21 mouse cellular contexts compared by ENCODE assay signal in genomic region chr6:57742749-57743148, GRCm38 (mm10). TPM values are rescaled to one million over a fixed set of nuclear protein-coding genes. Genes with fewer than 3 reads are reported as not detected.
DNase-seq lines count a peak whose midpoint lies in the region; ATAC-seq and TF ChIP-seq lines count a peak whose summit lies in the region.
"Had no signal": no experiment of that assay in that cellular context is flagged by ENCODE, and none has a peak within 500 bp of the region (broad histone marks: within the 10 kb centered on the region; RNA-seq: fewer than 3 reads in every experiment).

No protein-coding gene starts in this region.

- H3K4me1 ChIP-seq in liver, embryonic 12.5 days = peaks cover 54% of the 10 kb centered on the region
- H3K4me1 ChIP-seq in liver, embryonic 11.5 days (replicated peaks; ENCODE audit: control insufficient read depth, insufficient read depth, low read length) = peaks cover 26% of the 10 kb centered on the region
- H3K4me1 ChIP-seq in liver, embryonic 14.5 days (replicated peaks; ENCODE audit: control insufficient read depth in 2 of 2, insufficient read depth in 2 of 2, low read length in 1 of 2) = peaks cover 44 to 51% of the 10 kb centered on the region in 2 experiments
- H3K4me1 ChIP-seq in liver, postnatal 0 days (ENCODE audit: insufficient read depth) = peaks cover 27% of the 10 kb centered on the region
- H3K4me1 ChIP-seq in liver, embryonic 16.5 days (ENCODE audit: control insufficient read depth, low read depth, low read length) = peaks cover 36% of the 10 kb centered on the region
- H3K4me1 ChIP-seq: embryonic facial prominence, embryonic 13.5 days; embryonic facial prominence, embryonic 15.5 days; forebrain, embryonic 10.5 days; forebrain, embryonic 12.5 days had no signal

- ATAC-seq in liver, embryonic 12.5 days = no peak
- no peak for ATAC-seq in liver, embryonic 11.5 days (replicated peaks; ENCODE audit: low FRiP score)
- no peak for ATAC-seq in liver, embryonic 14.5 days (ENCODE audit: insufficient read depth)
- ATAC-seq in liver, postnatal 0 days = no peak
- ATAC-seq in liver, embryonic 16.5 days (ENCODE audit: low read depth) = no peak
- ATAC-seq: forebrain, embryonic 14.5 days had no signal

- no peak overlapping the region for H3K4me3 ChIP-seq in liver, embryonic 12.5 days
- no peak overlapping the region for H3K4me3 ChIP-seq in liver, embryonic 11.5 days (ENCODE audit: low read depth, low read length)
- no peak overlapping the region for H3K4me3 ChIP-seq in liver, embryonic 14.5 days (ENCODE audit: insufficient read depth in 1 of 2, low read depth in 2 of 2, low read length in 2 of 2)
- H3K4me3 ChIP-seq in liver, postnatal 0 days (ENCODE audit: low read depth, low read length) = no peak overlapping the region
- no peak overlapping the region for H3K4me3 ChIP-seq in liver, embryonic 16.5 days (ENCODE audit: low read depth, low read length)
- H3K4me3 ChIP-seq: embryonic facial prominence, embryonic 13.5 days; embryonic facial prominence, embryonic 15.5 days; erythroblast, embryonic 14.5 days; forebrain, embryonic 10.5 days; forebrain, embryonic 12.5 days had no signal

- no peaks in the 10 kb centered on the region for H3K27me3 ChIP-seq in liver, embryonic 12.5 days (replicated peaks)
- no peaks in the 10 kb centered on the region for H3K27me3 ChIP-seq in liver, embryonic 11.5 days (replicated peaks; ENCODE audit: control insufficient read depth, insufficient read depth, low read length)
- no peaks in the 10 kb centered on the region for H3K27me3 ChIP-seq in liver, embryonic 14.5 days (ENCODE audit: control insufficient read depth, insufficient read depth, low read length)
- no peaks in the 10 kb centered on the region for H3K27me3 ChIP-seq in liver, postnatal 0 days (ENCODE audit: insufficient read depth, low read length)
- no peaks in the 10 kb centered on the region for H3K27me3 ChIP-seq in liver, embryonic 16.5 days (ENCODE audit: control insufficient read depth, insufficient read depth, low read depth, low read length)
- H3K27me3 ChIP-seq: embryonic facial prominence, embryonic 13.5 days; embryonic facial prominence, embryonic 15.5 days; forebrain, embryonic 12.5 days; Patski had no signal

- H3K4me2 ChIP-seq in liver, embryonic 12.5 days = no peak overlapping the region
- no peak overlapping the region for H3K4me2 ChIP-seq in liver, embryonic 11.5 days
- H3K4me2 ChIP-seq in liver, embryonic 14.5 days (ENCODE audit: low read depth) = no peak overlapping the region
- H3K4me2 ChIP-seq in liver, postnatal 0 days (ENCODE audit: low read depth, low read length) = no peak overlapping the region
- no peak overlapping the region for H3K4me2 ChIP-seq in liver, embryonic 16.5 days (ENCODE audit: low read depth, low read length)
- H3K4me2 ChIP-seq: embryonic facial prominence, embryonic 13.5 days; embryonic facial prominence, embryonic 15.5 days; forebrain, embryonic 12.5 days had no signal

- no peak for TF ChIP-seq CTCF in liver, embryonic 14.5 days (IDR thresholded peaks at IDR 0.05; ENCODE audit: low read depth)
- no peak for TF ChIP-seq CTCF in liver, postnatal 0 days (IDR thresholded peaks at IDR 0.05; ENCODE audit: low read depth)

- H3K9ac ChIP-seq in liver, embryonic 12.5 days = no peak overlapping the region
- no peak overlapping the region for H3K9ac ChIP-seq in liver, embryonic 11.5 days (ENCODE audit: low read depth, low read length)
- no peak overlapping the region for H3K9ac ChIP-seq in liver, embryonic 14.5 days (replicated peaks)
- H3K9ac ChIP-seq in liver, postnatal 0 days (replicated peaks) = no peak overlapping the region
- no peak overlapping the region for H3K9ac ChIP-seq in liver, embryonic 16.5 days (ENCODE audit: low read depth, low read length)
- H3K9ac ChIP-seq: embryonic facial prominence, embryonic 13.5 days; embryonic facial prominence, embryonic 15.5 days; forebrain, embryonic 12.5 days had no signal

- DNase-seq in liver, embryonic 11.5 days (ENCODE audit: low spot score) = no peak
- no peak for DNase-seq in liver, embryonic 14.5 days (ENCODE audit: low read depth in 3 of 3, low spot score in 3 of 3)
- DNase-seq in liver, postnatal 0 days = no peak
- peak; percentile 63 for DNase-seq in 416B (ENCODE audit: low read depth)
- no peak for DNase-seq in left cerebral cortex, postnatal 25 days (ENCODE audit: low spot score in 2 of 2)
- no peak for DNase-seq in MN1 (ENCODE audit: low spot score)
- DNase-seq: cerebellum, adult 11 months; cerebellum, adult 18-20 months; cerebellum, adult 8-10 months; cerebellum, adult 9-11 months; cerebellum, postnatal 36 days; embryo, embryonic 11 days had no signal

- WGBS in liver, embryonic 12.5 days (ENCODE audit: insufficient replicate concordance) = 81% methylated on average over 1 of the region's 1 CpGs
- WGBS in liver, embryonic 11.5 days = 85% methylated on average over 1 of the region's 1 CpGs
- 68% methylated on average over 1 of the region's 1 CpGs for WGBS in liver, embryonic 14.5 days (ENCODE audit: insufficient replicate concordance)
- WGBS in liver, postnatal 0 days (ENCODE audit: insufficient replicate concordance) = 91% methylated on average over 1 of the region's 1 CpGs
- WGBS in liver, embryonic 16.5 days (ENCODE audit: insufficient replicate concordance) = 89% methylated on average over 1 of the region's 1 CpGs

- H3K36me3 ChIP-seq in liver, embryonic 12.5 days = peaks cover 4% of the 10 kb centered on the region
- no peaks in the 10 kb centered on the region for H3K36me3 ChIP-seq in liver, embryonic 11.5 days (ENCODE audit: control insufficient read depth, insufficient read depth, low read length)
- H3K36me3 ChIP-seq in liver, embryonic 14.5 days (replicated peaks; ENCODE audit: control insufficient read depth, insufficient read depth, low read depth) = no peaks in the 10 kb centered on the region
- H3K36me3 ChIP-seq in liver, postnatal 0 days (replicated peaks; ENCODE audit: insufficient read depth, low read length) = no peaks in the 10 kb centered on the region
- H3K36me3 ChIP-seq in liver, embryonic 16.5 days (ENCODE audit: control insufficient read depth, insufficient read depth) = no peaks in the 10 kb centered on the region
- H3K36me3 ChIP-seq: embryonic facial prominence, embryonic 15.5 days had no signal

- TF ChIP-seq EP300 in liver, embryonic 14.5 days (IDR thresholded peaks at IDR 0.05; ENCODE audit: low read depth) = no peak
- TF ChIP-seq EP300 in liver, postnatal 0 days (IDR thresholded peaks at IDR 0.05; ENCODE audit: low read depth) = no peak

- H3K27ac ChIP-seq in liver, embryonic 12.5 days = peak overlapping the region; percentile 98; the same call in 1 of the 2 replicates
- no peak overlapping the region for H3K27ac ChIP-seq in liver, embryonic 11.5 days (ENCODE audit: low read depth, low read length)
- H3K27ac ChIP-seq in liver, embryonic 14.5 days = peak overlapping the region; percentile 19; the same call in 1 of the 2 replicates
- H3K27ac ChIP-seq in liver, postnatal 0 days (ENCODE audit: low read depth) = no peak overlapping the region
- H3K27ac ChIP-seq in liver, embryonic 16.5 days (ENCODE audit: low read length) = peak overlapping the region; percentile 2; the same call in 1 of the 2 replicates
- H3K27ac ChIP-seq: embryonic facial prominence, embryonic 13.5 days; embryonic facial prominence, embryonic 15.5 days; forebrain, embryonic 10.5 days; forebrain, embryonic 12.5 days had no signal

- intact Hi-C loops in left cerebral cortex, postnatal 25 days (cut with DNase I) = loop anchor here (1.0 kb wide), 1 partner anchor 117 kb away; no protein-coding TSS in a partner anchor

- H3K9me3 ChIP-seq in liver, embryonic 12.5 days (replicated peaks) = no peaks in the 10 kb centered on the region
- no peaks in the 10 kb centered on the region for H3K9me3 ChIP-seq in liver, embryonic 11.5 days (ENCODE audit: control insufficient read depth, low read length)
- no peaks in the 10 kb centered on the region for H3K9me3 ChIP-seq in liver, embryonic 14.5 days (ENCODE audit: control insufficient read depth, low read length)
- H3K9me3 ChIP-seq in liver, postnatal 0 days (ENCODE audit: low read length) = no peaks in the 10 kb centered on the region
- no peaks in the 10 kb centered on the region for H3K9me3 ChIP-seq in liver, embryonic 16.5 days (replicated peaks; ENCODE audit: control insufficient read depth, low read length)
- H3K9me3 ChIP-seq: embryonic facial prominence, embryonic 13.5 days; embryonic facial prominence, embryonic 15.5 days; forebrain, embryonic 10.5 days; forebrain, embryonic 12.5 days had no signal

RNA-seq across cellular contexts. Expression of gene Lancl2, which starts 40.4 kb away (rescaled TPM):
- polyA plus RNA-seq in liver, embryonic 12.5 days (2016; fragmentation: Nextera tagmentation; extraction: Ambion mirVana) = 17.1 and 18.7 TPM in 2 replicates
- 21.5 and 25.9 TPM in 2 replicates for polyA plus RNA-seq in liver, embryonic 11.5 days (2014; fragmentation: Nextera tagmentation; extraction: Ambion mirVana)
- 4.9 and 7.1 TPM in 2 replicates for polyA plus RNA-seq in liver, embryonic 14.5 days (2012; rRNA removed)
- polyA plus RNA-seq in liver, embryonic 14.5 days (2014; fragmentation: Nextera tagmentation; extraction: Ambion mirVana) = 13.5 and 14.6 TPM in 2 replicates
- 6.4 and 8.0 TPM in 2 replicates for polyA plus RNA-seq in liver, postnatal 0 days (2015; fragmentation: Nextera tagmentation; extraction: Ambion mirVana)
- 11.7 and 12.6 TPM in 2 replicates for polyA plus RNA-seq in liver, embryonic 16.5 days (2015; fragmentation: Nextera tagmentation; extraction: Ambion mirVana)
- total RNA-seq in left cerebral cortex, postnatal 25 days (2021) = 100 to 1,000 TPM; 120 to 128 TPM

RNA-seq across cellular contexts. Expression of gene Pyurf, which starts 50.9 kb away (rescaled TPM):
- 8.7 and 9.1 TPM in 2 replicates for polyA plus RNA-seq in liver, embryonic 12.5 days (2016; fragmentation: Nextera tagmentation; extraction: Ambion mirVana)
- polyA plus RNA-seq in liver, embryonic 11.5 days (2014; fragmentation: Nextera tagmentation; extraction: Ambion mirVana) = 13.5 and 14.9 TPM in 2 replicates
- polyA plus RNA-seq in liver, embryonic 14.5 days (2012; rRNA removed) = 3.5 and 4.7 TPM in 2 replicates
- polyA plus RNA-seq in liver, embryonic 14.5 days (2014; fragmentation: Nextera tagmentation; extraction: Ambion mirVana) = 6.9 and 7.6 TPM in 2 replicates
- 12.3 TPM in 2 replicates for polyA plus RNA-seq in liver, postnatal 0 days (2015; fragmentation: Nextera tagmentation; extraction: Ambion mirVana)
- 7.0 and 7.3 TPM in 2 replicates for polyA plus RNA-seq in liver, embryonic 16.5 days (2015; fragmentation: Nextera tagmentation; extraction: Ambion mirVana)
- total RNA-seq in left cerebral cortex, postnatal 25 days (2021) = 1 to 10 TPM; 8.4 to 9.4 TPM

Comparison
In these comparisons a context has a peak if more than half of its experiments do, and no peak if none do; other contexts are left out.
1. H3K27ac ChIP-seq: peak in liver, embryonic 12.5 days (single experiment), liver, embryonic 14.5 days (single experiment) and liver, embryonic 16.5 days (single experiment); none in liver, embryonic 11.5 days (single experiment) and liver, postnatal 0 days (single experiment).